Mouse (Mus musculus) lung, adult 2 months (tissue): ENCODE measurements around the gene Mtif3. TPM values are rescaled to one million over a fixed set of nuclear protein-coding genes. Genes with fewer than 3 reads are reported as not detected.
A peak's percentile ranks its signal among the peaks of the same experiment; 100 is the strongest.
"Not testable (repeated sequence)": the region's sequence is repeated elsewhere in the genome, so short reads cannot be mapped to it uniquely, and the experiment has no call there.

Experiments used
- DNase-seq: peaks from one replicate; pipeline ENCODE4 v3.0.0; 2022
- H3K4me1 ChIP-seq: fragments of 200-500 bp; 2 replicates; pipeline ENCODE4 v1.6.1; 2011; ENCODE audit warnings: low read length; ENCODE audit not compliant: control insufficient read depth, insufficient read depth
- H3K4me3 ChIP-seq: fragments of 200-500 bp; replicated peaks from 2 replicates; pipeline ENCODE3; 2011; ENCODE audit warnings: low read depth, mild to moderate bottlenecking, control low read depth, low read length; ENCODE audit errors: extremely low read depth
- CTCF ChIP-seq: fragments of 200-500 bp; IDR thresholded peaks from 2 replicates; pipeline ENCODE4 v1.5.1; 2011; ENCODE audit warnings: mild to moderate bottlenecking, low read length, control low read depth; ENCODE audit not compliant: insufficient read depth
- POLR2A ChIP-seq: fragments of 200-500 bp; IDR thresholded peaks from 2 replicates; pipeline ENCODE4 v1.6.1; 2011; ENCODE audit warnings: low read depth, mild to moderate bottlenecking, control low read depth, low read length, borderline replicate concordance; ENCODE audit errors: extremely low read depth
- WGBS: fragments of 180-500 bp; shearing (Covaris S2); methylation state at CpG from one replicate; pipeline ENCODE4 v1.1.7; 2018; 5-methylcytosine and 5-hydroxymethylcytosine counted together
- polyA plus RNA-seq: library from polyadenylated mRNA; depleted of rRNA; stranded (reverse); fragments of >200 nt; gene quantifications from 2 replicates; pipeline ENCODE4 v1.2.3, GENCODE M21; 2012

The Mtif3 gene
- polyA plus RNA-seq, 1 experiment: 8.6 TPM

GRCm38 (mm10) chr5:146956678-146957077 is 6.9 kb downstream of the Mtif3 start:
- DNase-seq: no peak
- no peaks in the 10 kb centered on the region for H3K4me1 ChIP-seq
- H3K4me3 ChIP-seq: no peak overlapping the region
- 86% methylated on average over 18 of the region's 18 CpGs for WGBS
- TF ChIP-seq POLR2A: no peak
- TF ChIP-seq CTCF: no peak

- WGBS: 87% methylated on average over 5 of the region's 5 CpGs
- DNase-seq: no peak
- Histone ChIP-seq H3K4me3 (no peak overlapping the region), H3K4me1 (no peaks in the 10 kb centered on the region)
- no peak for TF ChIP-seq CTCF
- TF ChIP-seq POLR2A: no peak
These were observed 7.9 kb downstream of the Mtif3 start for GRCm38 (mm10) chr5:146955651-146956050.

GRCm38 (mm10) chr5:146954576-146954975 is 9.0 kb downstream of the Mtif3 start:
- H3K4me3 ChIP-seq: no peak overlapping the region
- H3K4me1 ChIP-seq: peaks cover 2% of the 10 kb centered on the region
- 87% methylated on average over 7 of the region's 7 CpGs for WGBS
- TF ChIP-seq POLR2A (no peak), CTCF (no peak)
- no peak for DNase-seq

- H3K4me1 ChIP-seq: peaks cover 7% of the 10 kb centered on the region
- WGBS: under 1% methylated on average over 62 of the region's 62 CpGs
- H3K4me3 ChIP-seq: peak within 1 kb of the TSS; percentile 72
- TF ChIP-seq CTCF (no peak), POLR2A (peak; percentile 95)
- DNase-seq: peak; percentile 62
These were observed 15.0 kb downstream of the Mtif3 start, which contains the start of gene Gtf3a for GRCm38 (mm10) chr5:146948508-146949088. Gtf3a (plus strand) TSS chr5:146948657.

GRCm38 (mm10) chr5:146948041-146948507 is 15.5 kb downstream of the Mtif3 start:
- H3K4me1 ChIP-seq: peaks cover 7% of the 10 kb centered on the region
- WGBS: 9% methylated on average over 10 of the region's 10 CpGs
- H3K4me3 ChIP-seq: peak overlapping the region; percentile 72
- no peak for TF ChIP-seq CTCF
- no peak for TF ChIP-seq POLR2A
- no peak for DNase-seq

- H3K4me3 ChIP-seq: no peak overlapping the region
- 79% methylated on average over 6 of the region's 6 CpGs for WGBS
- peaks cover 7% of the 10 kb centered on the region for H3K4me1 ChIP-seq
- no peak for DNase-seq
- TF ChIP-seq CTCF (no peak), POLR2A (no peak)
These were observed 16.1 kb downstream of the Mtif3 start for GRCm38 (mm10) chr5:146947497-146947896.

- 53% methylated on average over 9 of the region's 9 CpGs for WGBS
- no peak for TF ChIP-seq CTCF
- TF ChIP-seq POLR2A: peak; percentile 35; the same call in 1 of the 2 replicates
- no peak for DNase-seq
- Histone ChIP-seq H3K4me3 (no peak overlapping the region), H3K4me1 (peaks cover 7% of the 10 kb centered on the region)
These were observed 16.9 kb downstream of the Mtif3 start for GRCm38 (mm10) chr5:146946682-146947081.

GRCm38 (mm10) chr5:146944568-146944967 is 19.0 kb downstream of the Mtif3 start:
- H3K4me3 ChIP-seq: no peak overlapping the region
- H3K4me1 ChIP-seq: peaks cover 5% of the 10 kb centered on the region
- TF ChIP-seq CTCF: no peak
- TF ChIP-seq POLR2A: no peak
- 95% methylated on average over 2 of the region's 2 CpGs for WGBS
- DNase-seq: no peak

GRCm38 (mm10) chr5:146942965-146943364 is 20.6 kb downstream of the Mtif3 start:
- TF ChIP-seq CTCF (no peak), POLR2A (no peak)
- no peak for DNase-seq
- no peak overlapping the region for H3K4me3 ChIP-seq
- 85% methylated on average over 15 of the region's 15 CpGs for WGBS
- H3K4me1 ChIP-seq: no peaks in the 10 kb centered on the region; the same call in 1 of the 2 replicates

GRCm38 (mm10) chr5:146941939-146942338 is 21.7 kb downstream of the Mtif3 start:
- not testable (repeated sequence) for H3K4me1 ChIP-seq, H3K4me3 ChIP-seq, DNase-seq
- 45% methylated on average over 2 of the region's 2 CpGs for WGBS
